Mouse (Mus musculus): ENCODE results near the gene Lmod1. TPM values are rescaled to one million over a fixed set of nuclear protein-coding genes. Genes with fewer than 3 reads are reported as not detected.

Gene Lmod1
- polyA plus RNA-seq, 1 experiment from 2014 or later = 11.8 TPM

- no peaks in the 10 kb centered on the region for H3K27me3 ChIP-seq (replicated peaks; ENCODE audit: control insufficient read depth, insufficient read depth, low read length)
- ATAC-seq = no peak
- no peak for TF ChIP-seq CTCF (IDR thresholded peaks at IDR 0.05; ENCODE audit: low read depth)
- H3K4me3 ChIP-seq (ENCODE audit: low read depth, low read length) = no peak overlapping the region
- 82% methylated on average over 4 of the region's 4 CpGs for WGBS
- H3K4me1 ChIP-seq (replicated peaks; ENCODE audit: control insufficient read depth, insufficient read depth, low read length) = peaks cover 7% of the 10 kb centered on the region
- no peak overlapping the region for H3K4me2 ChIP-seq (replicated peaks; ENCODE audit: low read depth)
- H3K36me3 ChIP-seq (ENCODE audit: control insufficient read depth, insufficient read depth) = no peaks in the 10 kb centered on the region
- no peak overlapping the region for H3K27ac ChIP-seq (ENCODE audit: low read depth, low read length)
- no peaks in the 10 kb centered on the region for H3K9me3 ChIP-seq (ENCODE audit: control insufficient read depth)
- H3K9ac ChIP-seq (ENCODE audit: low read depth, low read length) = no peak overlapping the region
Measured at GRCm38 (mm10) chr1:135373171-135373677, 48.6 kb downstream of the Lmod1 start.

DNA sequence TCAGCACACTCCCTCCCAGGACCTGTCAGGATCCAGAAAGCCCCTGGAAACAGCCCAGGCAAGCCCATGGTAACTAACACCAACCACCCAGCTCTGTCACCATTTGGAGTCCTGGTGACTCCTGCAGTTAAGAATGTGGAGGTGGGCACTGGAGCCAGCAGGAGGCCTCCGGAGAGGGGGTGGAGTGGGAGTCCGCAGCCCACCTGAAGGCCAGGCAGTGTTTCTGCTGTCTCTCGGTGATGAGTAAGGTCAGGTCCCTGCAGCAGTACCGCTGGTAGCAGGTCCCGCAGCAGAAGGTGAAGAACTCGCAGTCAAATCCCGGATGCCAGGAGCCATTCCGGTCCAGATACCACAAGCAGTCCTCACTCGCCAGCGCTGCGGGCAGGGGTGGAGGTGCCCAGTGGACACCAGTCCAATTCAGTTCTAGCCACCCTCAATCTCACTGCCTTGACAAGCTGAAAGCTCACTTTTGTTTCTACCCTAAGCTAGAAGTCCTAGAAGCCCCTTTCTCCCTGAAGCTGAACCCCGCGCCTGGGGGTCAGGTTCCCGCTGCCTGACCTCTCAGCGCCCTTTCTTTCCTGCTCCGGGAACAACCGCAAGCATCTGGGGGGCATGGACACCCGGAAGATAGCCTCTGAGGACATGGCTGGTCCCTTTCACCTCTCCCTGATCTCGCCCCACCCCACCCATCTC is 49.7 kb downstream of the Lmod1 start:
- H3K27ac ChIP-seq (ENCODE audit: low read depth, low read length) = peak overlapping the region; percentile 57
- H3K27me3 ChIP-seq (replicated peaks; ENCODE audit: control insufficient read depth, insufficient read depth, low read length) = no peaks in the 10 kb centered on the region
- peak overlapping the region; percentile 51 for H3K4me3 ChIP-seq (ENCODE audit: low read depth, low read length)
- H3K4me2 ChIP-seq (replicated peaks; ENCODE audit: low read depth) = peak overlapping the region; percentile 90
- no peaks in the 10 kb centered on the region for H3K9me3 ChIP-seq (ENCODE audit: control insufficient read depth)
- H3K9ac ChIP-seq (ENCODE audit: low read depth, low read length) = peak overlapping the region; percentile 68
- no peak for TF ChIP-seq CTCF (IDR thresholded peaks at IDR 0.05; ENCODE audit: low read depth)
- no peak for ATAC-seq
- H3K36me3 ChIP-seq (ENCODE audit: control insufficient read depth, insufficient read depth) = no peaks in the 10 kb centered on the region
- peaks cover 3% of the 10 kb centered on the region for H3K4me1 ChIP-seq (replicated peaks; ENCODE audit: control insufficient read depth, insufficient read depth, low read length)
- WGBS = 6% methylated on average over 19 of the region's 19 CpGs

- ATAC-seq = peak; percentile 60
- peak within 1 kb of the TSS; percentile 57 for H3K27ac ChIP-seq (ENCODE audit: low read depth, low read length)
- 4% methylated on average over 35 of the region's 38 CpGs for WGBS
Measured at GRCm38 (mm10) chr1:135374868-135375581, 50.4 kb downstream of the Lmod1 start, which contains the start of gene Shisa4. Gene Shisa4 (minus strand): TSS chr1:135375237.

DNA sequence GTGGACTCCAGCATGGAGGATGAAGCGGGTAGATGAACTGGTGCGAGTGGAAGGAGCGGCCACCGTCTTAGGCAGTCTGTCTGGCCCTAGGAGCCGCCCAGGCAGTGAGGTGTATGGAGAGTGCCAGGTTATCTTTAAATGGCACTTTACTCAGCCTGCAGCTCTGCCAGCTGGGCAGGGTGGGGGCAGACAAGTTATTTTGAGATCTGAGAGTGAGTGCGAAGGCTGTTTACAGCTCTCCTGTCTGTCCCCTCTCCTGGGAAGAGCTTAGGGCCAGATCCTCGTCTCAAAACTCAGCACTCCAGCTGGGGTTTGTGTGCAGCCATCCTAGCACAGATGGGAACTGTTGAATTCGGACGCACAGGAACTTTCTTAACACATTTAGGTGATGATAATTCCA is 54.0 kb downstream of the Lmod1 start:
- H3K9me3 ChIP-seq (ENCODE audit: control insufficient read depth) = no peaks in the 10 kb centered on the region
- no peak for TF ChIP-seq CTCF (IDR thresholded peaks at IDR 0.05; ENCODE audit: low read depth)
- no peak for ATAC-seq
- no peak overlapping the region for H3K9ac ChIP-seq (ENCODE audit: low read depth, low read length)
- no peaks in the 10 kb centered on the region for H3K27me3 ChIP-seq (replicated peaks; ENCODE audit: control insufficient read depth, insufficient read depth, low read length)
- no peak overlapping the region for H3K27ac ChIP-seq (ENCODE audit: low read depth, low read length)
- H3K4me3 ChIP-seq (ENCODE audit: low read depth, low read length) = no peak overlapping the region
- 60% methylated on average over 9 of the region's 9 CpGs for WGBS
- H3K4me1 ChIP-seq (replicated peaks; ENCODE audit: control insufficient read depth, insufficient read depth, low read length) = peaks cover 3% of the 10 kb centered on the region
- H3K4me2 ChIP-seq (replicated peaks; ENCODE audit: low read depth) = no peak overlapping the region
- H3K36me3 ChIP-seq (ENCODE audit: control insufficient read depth, insufficient read depth) = peaks cover 9% of the 10 kb centered on the region; the same call in 1 of the 2 replicates

More at GRCm38 (mm10) chr1:135374868-135375581, 50.4 kb downstream of the Lmod1 start, which contains the start of gene Shisa4:
- H3K9ac ChIP-seq (ENCODE audit: low read depth, low read length) = peak within 1 kb of the TSS; percentile 68
- peak within 1 kb of the TSS; percentile 90 for H3K4me2 ChIP-seq (replicated peaks; ENCODE audit: low read depth)
- no peaks in the 10 kb centered on the region for H3K9me3 ChIP-seq (ENCODE audit: control insufficient read depth)
- peak within 1 kb of the TSS; percentile 51 for H3K4me3 ChIP-seq (ENCODE audit: low read depth, low read length)
- H3K4me1 ChIP-seq (replicated peaks; ENCODE audit: control insufficient read depth, insufficient read depth, low read length) = peaks cover 3% of the 10 kb centered on the region
- no peaks in the 10 kb centered on the region for H3K27me3 ChIP-seq (replicated peaks; ENCODE audit: control insufficient read depth, insufficient read depth, low read length)
- no peaks in the 10 kb centered on the region for H3K36me3 ChIP-seq (ENCODE audit: control insufficient read depth, insufficient read depth)
- peak; percentile 36; the same call in 1 of the 2 replicates for TF ChIP-seq CTCF (IDR thresholded peaks at IDR 0.05; ENCODE audit: low read depth)

DNA sequence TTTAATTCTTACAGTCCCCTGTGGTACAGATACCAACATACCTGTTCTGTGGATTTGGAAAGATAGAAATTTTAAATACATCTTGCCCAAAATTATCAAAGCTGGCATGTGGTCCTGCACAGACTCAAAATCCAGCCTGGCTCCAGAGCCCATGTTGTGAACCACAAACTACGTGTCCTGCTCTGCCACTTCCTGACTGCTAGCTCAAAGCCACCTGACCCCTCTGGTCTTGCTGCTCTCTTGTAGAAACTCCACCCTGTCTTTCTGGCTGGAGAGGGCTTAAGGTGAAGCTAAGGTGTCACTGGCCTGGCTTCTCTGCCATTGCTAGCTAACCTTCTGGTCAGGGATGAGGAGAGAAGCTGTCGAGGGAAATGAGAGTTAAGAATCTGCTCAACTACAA is 54.4 kb downstream of the Lmod1 start:
- WGBS = 54% methylated on average over 2 of the region's 2 CpGs
- H3K36me3 ChIP-seq (ENCODE audit: control insufficient read depth, insufficient read depth) = peaks cover 14% of the 10 kb centered on the region
- H3K9me3 ChIP-seq (ENCODE audit: control insufficient read depth) = no peaks in the 10 kb centered on the region
- peaks cover 3% of the 10 kb centered on the region for H3K4me1 ChIP-seq (replicated peaks; ENCODE audit: control insufficient read depth, insufficient read depth, low read length)
- no peaks in the 10 kb centered on the region for H3K27me3 ChIP-seq (replicated peaks; ENCODE audit: control insufficient read depth, insufficient read depth, low read length)
- no peak overlapping the region for H3K9ac ChIP-seq (ENCODE audit: low read depth, low read length)
- H3K27ac ChIP-seq (ENCODE audit: low read depth, low read length) = no peak overlapping the region
- no peak for ATAC-seq
- no peak for TF ChIP-seq CTCF (IDR thresholded peaks at IDR 0.05; ENCODE audit: low read depth)
- H3K4me3 ChIP-seq (ENCODE audit: low read depth, low read length) = no peak overlapping the region
- no peak overlapping the region for H3K4me2 ChIP-seq (replicated peaks; ENCODE audit: low read depth)
